Mouse (Mus musculus): ENCODE data around the gene Elf1. TPM values are rescaled to one million over a fixed set of nuclear protein-coding genes. Genes with fewer than 3 reads are reported as not detected.

Elf1 gene
- polyA plus RNA-seq, 1 experiment: 5.9 TPM

GRCm38 (mm10) chr14:79617121-79617828 is 136.3 kb downstream of the Elf1 start:
- peak; percentile 9 to 77 for DNase-seq (ENCODE audit: extremely low spot score in 1 of 2, low spot score in 1 of 2)

GRCm38 (mm10) chr14:79619802-79620201 is 138.8 kb downstream of the Elf1 start:
- no peak for DNase-seq (ENCODE audit: extremely low spot score in 1 of 2, low spot score in 1 of 2)

GRCm38 (mm10) chr14:79621143-79621542 is 140.1 kb downstream of the Elf1 start:
- no peak for DNase-seq (ENCODE audit: extremely low spot score in 1 of 2, low spot score in 1 of 2)

Other genes starting within 250 kb of the Elf1 start
- gene Zfp957, start 233.8 kb upstream of the Elf1 start, polyA plus RNA-seq (2012; rRNA removed): not detected in 2 replicates
- 88.9 and 107 TPM in 2 replicates for gene Rgcc, start 179.5 kb upstream of the Elf1 start, polyA plus RNA-seq (2012; rRNA removed)
- 8.9 and 9.3 TPM in 2 replicates for gene Naa16, start 90.4 kb upstream of the Elf1 start, polyA plus RNA-seq (2012; rRNA removed)
- gene Mtrf1, start 83.4 kb upstream of the Elf1 start, polyA plus RNA-seq (2012; rRNA removed): 7.2 and 8.2 TPM in 2 replicates
- gene Kbtbd7, start 54.7 kb upstream of the Elf1 start, polyA plus RNA-seq (2012; rRNA removed): 17.6 and 19.5 TPM in 2 replicates
- 0.71 and 1.0 TPM in 2 replicates for gene Kbtbd6, start 29.4 kb upstream of the Elf1 start, polyA plus RNA-seq (2012; rRNA removed)
- gene Wbp4, start 326 bp downstream of the Elf1 start, polyA plus RNA-seq (2012; rRNA removed): 27.1 and 30.3 TPM in 2 replicates
- 37.5 and 39.0 TPM in 2 replicates for gene Sugt1, start 106.5 kb downstream of the Elf1 start, polyA plus RNA-seq (2012; rRNA removed)
- 2.5 and 3.0 TPM in 2 replicates for gene Cnmd, start 181.0 kb downstream of the Elf1 start, polyA plus RNA-seq (2012; rRNA removed)

Data from frontal cortex, adult 2 months (tissue).